Mouse (Mus musculus) gastrocnemius, adult 2 months (tissue): ENCODE results near the gene Riiad1. TPM values are rescaled to one million over a fixed set of nuclear protein-coding genes. Genes with fewer than 3 reads are reported as not detected.
A peak's percentile ranks its signal among the peaks of the same experiment; 100 is the strongest.

Source experiments
- DNase-seq: peaks from one replicate; pipeline ENCODE4 v3.0.0; 2022
- H3K27ac ChIP-seq: fragments of 200-600 bp; 2 replicates; pipeline ENCODE4 v1.8.1; 2022; ENCODE audit warnings: mild to moderate bottlenecking
- H3K4me3 ChIP-seq: fragments of 200-600 bp; 2 replicates; pipeline ENCODE4 v1.8.1; 2022; ENCODE audit warnings: mild to moderate bottlenecking, moderate library complexity
- CTCF ChIP-seq: fragments of 200-600 bp; IDR thresholded peaks from 2 replicates; pipeline ENCODE4 v1.8.1; 2022; ENCODE audit warnings: antibody characterized with exemption, mild to moderate bottlenecking, moderate library complexity
- intact Hi-C: fragments of 180-260 bp; cut with DNase I; formaldehyde crosslinking; loops from one replicate; pipeline ENCODE4 v1.15.1; 2025
- total RNA-seq, 2 experiments: library from RNA; stranded (reverse); gene quantifications; 2 replicates each; pipeline ENCODE4 v1.2.3; 2021

The Riiad1 gene
- total RNA-seq, 2 experiments from 2014 or later = 11.2 to 11.4 TPM

- intact Hi-C loops = loop anchor here (5.0 kb wide), 1 partner anchor 71 kb away; the partner anchor contains the start of gene Rorc
- no peak for DNase-seq
- no peak for TF ChIP-seq CTCF
- peak within 1 kb of the TSS; percentile 98 for H3K4me3 ChIP-seq
- H3K27ac ChIP-seq = peak within 1 kb of the TSS; percentile 94
Measured at GRCm38 (mm10) chr3:94443597-94443964, 36.6 kb downstream of the Riiad1 start, which contains the start of gene Oaz3. Gene Oaz3, minus strand, starts transcription at chr3:94443915.

- Histone ChIP-seq H3K4me3 (peak within 1 kb of the TSS; percentile 98), H3K27ac (peak within 1 kb of the TSS; percentile 94)
- TF ChIP-seq CTCF = no peak
- intact Hi-C loops = loop anchor here (5.0 kb wide), 1 partner anchor 71 kb away; the partner anchor contains the start of gene Rorc
- DNase-seq = peak; percentile 97
Measured at GRCm38 (mm10) chr3:94442951-94443596, 37.1 kb downstream of the Riiad1 start, which contains the start of gene Mrpl9. Gene Mrpl9, plus strand, starts transcription at chr3:94443318.

- TF ChIP-seq CTCF = peak; percentile 37; the same call in 1 of the 2 replicates
- intact Hi-C loops = loop anchor here (5.0 kb wide), 1 partner anchor 69 kb away; the partner anchor contains the start of gene Rorc
- no peak for DNase-seq
- H3K27ac ChIP-seq = no peak overlapping the region
- no peak overlapping the region for H3K4me3 ChIP-seq
Measured at GRCm38 (mm10) chr3:94441182-94441581, 39.0 kb downstream of the Riiad1 start.

- Histone ChIP-seq H3K4me3 (no peak overlapping the region), H3K27ac (no peak overlapping the region)
- no peak for TF ChIP-seq CTCF
- no peak for DNase-seq
- intact Hi-C loops = no loop called here
Measured at GRCm38 (mm10) chr3:94436420-94436819, 43.7 kb downstream of the Riiad1 start.

- DNase-seq = no peak
- TF ChIP-seq CTCF = no peak
- intact Hi-C loops = no loop called here
- Histone ChIP-seq H3K4me3 (no peak overlapping the region), H3K27ac (no peak overlapping the region)
Measured at GRCm38 (mm10) chr3:94434305-94434704, 45.8 kb downstream of the Riiad1 start.

- Histone ChIP-seq H3K27ac (no peak overlapping the region), H3K4me3 (no peak overlapping the region)
- no peak for TF ChIP-seq CTCF
- intact Hi-C loops = no loop called here
- DNase-seq = no peak
Measured at GRCm38 (mm10) chr3:94430980-94431379, 49.2 kb downstream of the Riiad1 start.

Other genes with a start within 250 kb of the Riiad1 start
- gene Gm4778, start 216.3 kb downstream of the Riiad1 start, total RNA-seq = not detected
- gene Them4, start 170.3 kb downstream of the Riiad1 start, total RNA-seq = 10 to 100 TPM in 1 of 2 experiments, 1 to 10 TPM in 1; 7.5 to 10.8 TPM
- not detected for gene Them5, start 138.2 kb downstream of the Riiad1 start, total RNA-seq
- not detected for gene C2cd4d, start 117.9 kb downstream of the Riiad1 start, total RNA-seq
- 10 to 100 TPM; 97.8 to 99.7 TPM for gene Rorc, start 107.5 kb downstream of the Riiad1 start, total RNA-seq
- under 1 TPM; 0.31 to 0.39 TPM for gene Lingo4, start 81.8 kb downstream of the Riiad1 start, total RNA-seq
- 1 to 10 TPM; 2.8 to 2.9 TPM for gene Tdrkh, start 67.1 kb downstream of the Riiad1 start, total RNA-seq
- 10 to 100 TPM; 29.5 to 37.2 TPM for gene Mrpl9, start 37.0 kb downstream of the Riiad1 start, total RNA-seq
- not detected for gene Oaz3, start 36.4 kb downstream of the Riiad1 start, total RNA-seq
- not detected for gene Celf3, start 2.0 kb downstream of the Riiad1 start, total RNA-seq
- gene Snx27, start 102.4 kb upstream of the Riiad1 start, total RNA-seq = 10 to 100 TPM; 35.7 to 37.1 TPM
- not detected for gene Gm10972, start 162.8 kb upstream of the Riiad1 start, total RNA-seq
- gene Tuft1, start 178.5 kb upstream of the Riiad1 start, total RNA-seq = 1 to 10 TPM in 1 of 2 experiments, under 1 TPM in 1; 0.92 to 2.2 TPM
- gene Selenbp2, start 213.2 kb upstream of the Riiad1 start, total RNA-seq = 1 to 10 TPM in 1 of 2 experiments, under 1 TPM in 1; 0.89 to 3.0 TPM